Mouse (Mus musculus) telencephalon, adult 2 months (tissue): ENCODE results near the gene Smarcd1.
"Not testable (repeated sequence)": the region's sequence is repeated elsewhere in the genome, so short reads cannot be mapped to it uniquely, and the experiment has no call there.

ENCODE experiments used
- DNase-seq: peaks from one replicate; pipeline ENCODE4 v3.0.0-alpha.2; 2011; ENCODE audit warnings: low read depth, low spot score

Gene Smarcd1

GRCm38 (mm10) chr15:99682880-99683279 lies 19.0 kb upstream of the Smarcd1 start:
- no peak for DNase-seq

- no peak for DNase-seq
These were observed 17.8 kb upstream of the Smarcd1 start for GRCm38 (mm10) chr15:99684156-99684555.

GRCm38 (mm10) chr15:99688712-99689111 lies 13.2 kb upstream of the Smarcd1 start:
- DNase-seq, result peak; percentile 50

DNA sequence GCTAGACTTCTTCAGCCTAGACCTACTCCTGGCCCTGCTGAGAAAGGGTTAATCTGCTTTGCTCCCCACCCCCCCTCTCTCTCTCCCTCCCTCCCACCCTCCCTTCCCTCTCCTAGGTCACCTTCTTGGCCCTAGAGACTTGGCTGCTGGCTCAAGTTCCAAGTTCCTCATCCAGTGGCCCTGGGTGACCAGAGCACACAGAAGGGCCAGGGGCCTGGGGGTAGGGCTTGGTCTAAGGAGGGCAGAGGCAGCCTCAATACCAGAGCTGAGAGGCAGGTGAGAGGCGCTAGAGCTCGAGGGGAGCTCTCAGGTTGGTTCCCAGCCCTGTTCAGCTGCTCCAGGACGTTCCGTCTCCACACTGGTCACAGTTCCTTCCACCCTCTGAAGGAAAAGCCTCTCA lies 11.0 kb upstream of the Smarcd1 start:
- DNase-seq, result no peak

- no peak for DNase-seq
These were observed 10.0 kb upstream of the Smarcd1 start for GRCm38 (mm10) chr15:99691976-99692375.

DNA sequence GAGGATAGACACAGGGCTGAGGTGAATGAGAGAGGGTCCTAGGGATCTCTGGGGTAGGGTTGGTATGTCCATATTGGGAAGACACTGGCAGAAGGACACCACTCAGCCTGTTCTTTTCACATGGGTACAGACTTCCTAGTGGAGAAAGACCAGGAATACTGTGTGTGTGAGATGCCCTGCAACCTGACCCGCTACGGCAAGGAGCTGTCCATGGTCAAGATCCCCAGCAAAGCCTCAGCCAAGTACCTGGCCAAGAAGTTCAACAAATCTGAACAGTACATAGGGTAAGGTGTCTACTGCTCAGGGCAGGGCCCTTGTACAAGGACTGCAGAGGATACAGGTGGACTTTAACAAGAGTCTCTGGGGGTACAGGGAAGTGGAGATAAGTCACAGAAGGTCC lies 4.6 kb upstream of the Smarcd1 start:
- DNase-seq, result no peak

DNA sequence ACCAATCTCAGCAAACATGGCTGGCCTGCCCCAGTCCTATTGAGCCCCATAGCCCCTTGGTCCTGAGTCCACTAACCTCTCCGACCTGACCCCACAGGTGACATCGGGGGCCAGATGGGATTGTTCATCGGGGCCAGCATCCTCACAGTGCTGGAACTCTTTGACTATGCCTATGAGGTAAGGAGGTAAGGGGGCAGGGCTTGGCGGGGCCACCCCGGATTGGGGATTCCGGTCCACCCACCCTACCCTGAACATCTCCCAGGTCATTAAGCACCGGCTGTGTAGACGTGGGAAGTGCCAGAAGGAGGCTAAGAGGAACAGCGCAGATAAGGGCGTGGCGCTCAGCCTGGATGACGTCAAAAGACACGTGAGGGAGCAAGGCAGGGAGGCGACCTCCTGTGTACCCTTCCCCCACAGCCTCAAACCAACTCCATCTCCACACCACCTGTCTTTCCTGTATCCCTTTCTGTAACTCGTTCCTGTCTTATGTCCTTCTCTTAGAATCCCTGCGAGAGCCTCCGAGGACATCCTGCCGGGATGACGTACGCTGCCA lies 3.3 kb upstream of the Smarcd1 start:
- DNase-seq, result peak; percentile 43

DNA sequence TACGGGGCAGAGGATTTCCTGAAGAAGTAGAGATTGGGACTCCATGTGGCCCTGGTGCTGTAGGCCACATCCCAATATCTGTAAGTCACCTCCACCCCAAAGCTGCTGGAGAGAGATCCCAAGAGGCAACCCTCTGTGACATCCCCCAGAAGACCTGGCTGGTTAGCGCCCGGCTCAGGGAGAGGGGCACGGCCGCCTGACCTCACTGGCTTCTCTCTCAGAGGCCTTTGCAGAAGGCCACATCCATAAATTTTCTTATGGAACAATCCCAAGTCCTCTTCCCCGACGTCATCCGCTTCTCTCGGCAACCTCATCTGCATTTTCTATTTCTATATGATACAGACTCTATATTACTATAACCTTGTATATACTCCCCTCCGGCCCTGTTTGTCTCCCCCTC lies 2.2 kb upstream of the Smarcd1 start:
- no peak for DNase-seq

GRCm38 (mm10) chr15:99700219-99701106 lies 1.5 kb upstream of the Smarcd1 start:
- DNase-seq, result no peak

GRCm38 (mm10) chr15:99701640-99701998 lies 310 bp upstream of the Smarcd1 start:
- not testable (repeated sequence) for DNase-seq

DNA sequence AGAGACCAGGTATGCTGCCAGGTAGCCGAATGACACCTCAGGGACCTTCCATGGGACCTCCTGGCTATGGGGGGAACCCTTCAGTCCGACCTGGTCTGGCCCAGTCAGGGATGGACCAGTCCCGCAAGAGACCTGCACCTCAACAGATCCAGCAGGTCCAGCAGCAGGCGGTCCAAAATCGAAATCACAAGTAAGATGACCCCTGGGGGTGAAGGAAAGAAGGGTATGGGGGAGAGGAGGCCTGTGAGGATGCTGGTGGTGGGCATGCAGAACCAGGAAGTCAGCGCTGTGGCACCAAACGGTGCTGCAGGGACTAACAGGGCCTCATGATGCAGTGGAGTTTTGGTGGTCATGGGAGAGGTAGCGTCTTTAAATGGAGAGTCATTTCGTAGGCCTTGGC lies 1.2 kb downstream of the Smarcd1 start:
- DNase-seq, result no peak

DNA sequence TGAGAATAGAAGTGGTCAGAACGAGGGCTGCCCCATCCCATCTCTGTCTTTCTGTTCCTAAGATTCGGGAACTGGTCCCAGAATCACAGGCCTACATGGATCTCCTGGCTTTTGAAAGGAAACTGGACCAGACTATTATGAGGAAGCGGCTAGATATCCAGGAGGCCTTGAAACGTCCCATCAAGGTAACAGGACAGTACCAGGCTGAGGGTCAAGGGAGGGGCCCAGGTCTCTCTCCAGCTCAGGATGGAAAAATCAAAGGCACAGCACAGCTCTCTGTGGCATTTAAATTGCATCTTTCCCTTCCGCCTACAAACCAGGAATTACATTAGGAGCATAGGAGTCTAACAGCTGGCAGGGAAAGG lies 1.7 kb downstream of the Smarcd1 start:
- DNase-seq, result no peak

DNA sequence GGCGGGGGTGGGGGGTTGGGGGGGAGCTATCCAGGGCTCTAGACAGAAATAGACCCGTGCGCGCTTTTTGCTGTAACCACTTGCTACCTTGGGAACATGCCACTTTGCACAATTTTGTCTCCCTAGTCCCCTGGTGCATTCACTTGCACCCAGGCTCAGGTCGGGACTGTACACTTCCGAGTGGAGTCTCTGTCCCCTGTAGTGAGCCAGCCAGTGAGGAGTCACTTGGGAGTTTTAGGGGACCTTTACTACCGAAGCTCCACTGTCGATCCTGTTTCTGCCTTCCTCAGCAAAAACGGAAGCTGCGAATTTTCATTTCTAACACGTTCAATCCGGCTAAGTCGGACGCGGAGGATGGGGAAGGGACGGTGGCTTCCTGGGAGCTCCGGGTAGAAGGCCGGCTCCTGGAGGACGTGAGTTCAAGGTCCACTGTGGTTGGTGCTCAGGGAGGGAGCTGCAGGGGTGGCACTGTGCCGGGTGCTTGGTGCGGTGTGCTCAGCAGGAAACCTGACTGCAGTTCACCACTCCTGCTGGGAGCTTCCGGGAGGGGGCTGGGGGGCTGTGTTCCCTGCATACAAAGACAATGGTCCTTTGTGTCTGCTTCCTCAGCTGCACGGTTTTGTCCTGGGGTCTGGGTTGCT lies 2.2 kb downstream of the Smarcd1 start:
- DNase-seq, result no peak

DNA sequence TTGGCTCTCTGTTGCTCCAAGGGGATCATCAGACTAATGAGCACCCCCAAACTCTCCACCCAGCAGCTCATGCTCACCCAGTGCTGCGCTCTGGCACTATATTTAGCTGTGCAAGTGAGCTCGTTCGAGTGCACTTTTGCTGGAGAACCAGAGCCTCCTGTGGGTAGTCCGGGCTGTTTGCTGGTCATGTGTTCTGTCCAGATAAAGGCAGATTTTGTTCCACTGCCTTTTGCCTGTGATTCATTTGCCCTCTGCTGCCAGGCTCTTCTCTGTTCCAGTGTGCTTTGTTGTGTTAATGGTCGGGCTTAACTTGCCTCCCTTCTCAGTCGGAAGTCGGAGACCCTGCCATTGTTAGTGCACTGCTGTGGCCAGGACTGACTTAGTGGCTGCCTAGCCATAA lies 3.0 kb downstream of the Smarcd1 start:
- DNase-seq, result no peak

DNA sequence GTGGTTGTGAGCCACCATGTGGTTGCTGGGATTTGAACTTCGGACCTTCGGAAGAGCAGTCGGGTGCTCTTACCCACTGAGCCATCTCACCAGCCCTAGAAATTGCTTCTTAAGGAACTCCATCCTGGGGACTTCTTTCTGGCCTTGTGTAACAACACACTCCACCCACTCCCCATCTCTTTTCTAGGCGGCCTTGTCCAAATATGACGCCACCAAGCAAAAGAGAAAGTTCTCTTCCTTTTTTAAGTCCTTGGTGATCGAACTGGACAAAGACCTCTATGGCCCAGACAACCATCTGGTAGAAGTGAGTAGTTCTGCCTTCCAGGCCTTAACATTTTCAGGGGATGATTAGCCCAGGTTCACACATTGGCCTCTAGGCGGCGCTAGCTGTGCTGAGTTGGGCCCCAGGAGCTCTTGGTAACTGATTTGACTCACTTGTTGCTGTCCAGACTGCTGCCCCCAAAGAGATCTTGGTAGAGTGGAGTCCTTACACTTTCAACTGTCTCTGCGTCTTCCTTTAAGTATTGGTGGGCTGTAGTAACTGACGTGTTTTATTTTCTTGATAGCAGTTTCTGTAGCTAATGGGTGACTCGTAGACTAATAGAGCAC lies 3.6 kb downstream of the Smarcd1 start, which contains the start of gene Gm17349:
Gm17349 (minus strand) TSS at position 51 of the 609 bp plus-strand sequence.
- no peak for DNase-seq

- no peak for DNase-seq
These were observed 6.2 kb downstream of the Smarcd1 start for GRCm38 (mm10) chr15:99708176-99708575.

DNA sequence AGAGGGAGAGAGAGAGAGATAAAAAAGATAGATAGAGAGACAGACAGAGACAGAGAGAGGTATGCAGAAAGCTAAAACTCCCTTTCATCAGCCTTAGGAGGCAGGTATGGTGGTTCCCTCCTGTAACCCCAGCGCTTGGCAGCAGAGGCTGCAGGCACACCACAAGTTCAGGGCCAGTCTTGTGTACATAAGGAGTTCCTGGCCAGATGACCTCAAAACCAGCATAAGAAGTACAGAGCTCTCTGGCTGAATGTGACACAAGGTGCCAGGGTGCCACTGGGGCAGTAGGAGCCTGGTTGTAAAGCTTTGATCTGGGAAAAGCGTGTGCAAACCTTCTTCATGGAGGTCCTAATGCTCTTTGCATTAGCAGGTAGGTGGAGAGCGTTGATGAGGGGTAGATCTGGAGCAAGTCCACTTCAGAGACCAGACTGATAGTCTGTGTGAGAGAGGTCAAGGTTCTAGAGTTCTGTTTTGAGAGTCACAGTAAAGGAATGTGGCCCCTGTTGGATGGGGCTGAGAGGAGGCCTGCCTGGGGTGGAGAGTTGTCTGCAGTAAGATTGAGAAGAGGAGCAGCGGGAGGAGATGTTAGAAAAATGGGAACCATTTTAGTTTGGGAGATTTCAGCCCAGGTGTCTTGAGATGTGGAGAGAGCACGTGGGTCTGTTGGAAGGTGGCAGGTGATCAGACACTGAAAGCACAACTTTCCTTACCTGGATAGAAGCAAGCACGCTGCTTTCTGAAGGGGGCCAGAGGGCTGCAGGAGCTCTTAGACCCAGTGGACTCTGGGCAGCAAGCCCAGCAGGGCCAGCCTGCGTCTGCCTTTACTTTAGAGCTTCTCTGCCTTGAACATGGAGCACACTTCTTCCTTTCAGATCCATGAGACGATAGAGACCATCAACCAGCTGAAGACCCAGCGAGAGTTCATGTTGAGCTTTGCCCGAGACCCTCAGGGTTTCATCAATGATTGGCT lies 8.6 kb downstream of the Smarcd1 start:
- no peak for DNase-seq

DNA sequence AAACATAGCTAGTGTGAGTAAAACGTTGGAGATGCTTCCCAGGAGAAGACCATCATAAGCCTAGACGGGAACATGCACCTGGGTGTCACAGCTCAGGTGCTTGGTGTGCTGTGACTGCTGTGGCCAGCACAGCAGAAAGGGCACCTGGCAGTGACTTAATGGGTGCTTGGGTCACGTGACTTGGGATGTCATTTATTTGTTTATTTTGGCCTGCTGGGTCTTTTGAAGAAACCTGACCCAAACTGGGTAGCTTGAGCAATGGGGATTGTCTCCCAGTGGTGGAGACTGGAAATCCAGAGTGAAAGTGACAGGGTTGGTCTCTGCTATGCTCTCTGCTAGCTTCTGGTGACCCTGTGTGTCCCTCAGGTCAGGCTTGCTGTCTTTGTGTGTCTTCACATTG lies 9.6 kb downstream of the Smarcd1 start:
- no peak for DNase-seq

- no peak for DNase-seq
These were observed 11.0 kb downstream of the Smarcd1 start for GRCm38 (mm10) chr15:99712666-99713559.

GRCm38 (mm10) chr15:99713569-99713968 lies 11.6 kb downstream of the Smarcd1 start:
- no peak for DNase-seq
